Mouse (Mus musculus): ENCODE measurements around the gene Bpnt1. TPM values are rescaled to one million over a fixed set of nuclear protein-coding genes. Genes with fewer than 3 reads are reported as not detected.
"Not testable (repeated sequence)": the region's sequence is repeated elsewhere in the genome, so short reads cannot be mapped to it uniquely, and the experiment has no call there.

Bpnt1 gene
- total RNA-seq (2021), result 10 to 100 TPM; 69.0 to 75.9 TPM

GRCm38 (mm10) chr1:185331983-185332430 lies at the start of gene Bpnt1:
Gene Bpnt1 (plus strand): TSS chr1:185332149.
- peak; percentile 75 to 77 for DNase-seq (ENCODE audit: extremely low spot score in 1 of 2, low spot score in 1 of 2)

- DNase-seq (ENCODE audit: extremely low spot score in 1 of 2, low spot score in 1 of 2), result no peak
Measured at GRCm38 (mm10) chr1:185282846-185283245, 49.1 kb upstream of the Bpnt1 start.

- DNase-seq (ENCODE audit: extremely low spot score in 1 of 2, low spot score in 1 of 2), result no peak
Measured at GRCm38 (mm10) chr1:185283247-185283646, 48.7 kb upstream of the Bpnt1 start.

GRCm38 (mm10) chr1:185284740-185285139 lies 47.2 kb upstream of the Bpnt1 start:
- DNase-seq (ENCODE audit: extremely low spot score in 1 of 2, low spot score in 1 of 2), result peak in 1 of 2 experiments; percentile 36

- peak in 1 of 2 experiments; percentile 51 for DNase-seq (ENCODE audit: extremely low spot score in 1 of 2, low spot score in 1 of 2)
Measured at GRCm38 (mm10) chr1:185285171-185285570, 46.8 kb upstream of the Bpnt1 start.

GRCm38 (mm10) chr1:185287066-185287465 lies 44.9 kb upstream of the Bpnt1 start:
- DNase-seq (ENCODE audit: extremely low spot score in 1 of 2, low spot score in 1 of 2), result no peak

- no peak for DNase-seq (ENCODE audit: extremely low spot score in 1 of 2, low spot score in 1 of 2)
Measured at GRCm38 (mm10) chr1:185289231-185289630, 42.7 kb upstream of the Bpnt1 start.

- no peak for DNase-seq (ENCODE audit: extremely low spot score in 1 of 2, low spot score in 1 of 2)
Measured at GRCm38 (mm10) chr1:185291336-185291735, 40.6 kb upstream of the Bpnt1 start.

- DNase-seq (ENCODE audit: extremely low spot score in 1 of 2, low spot score in 1 of 2), result no peak
Measured at GRCm38 (mm10) chr1:185292646-185293360, 39.1 kb upstream of the Bpnt1 start.

GRCm38 (mm10) chr1:185296850-185297249 lies 35.1 kb upstream of the Bpnt1 start:
- no peak for DNase-seq (ENCODE audit: extremely low spot score in 1 of 2, low spot score in 1 of 2)

- DNase-seq (ENCODE audit: extremely low spot score in 1 of 2, low spot score in 1 of 2), result no peak
Measured at GRCm38 (mm10) chr1:185298496-185298895, 33.5 kb upstream of the Bpnt1 start.

GRCm38 (mm10) chr1:185302816-185303215 lies 29.1 kb upstream of the Bpnt1 start:
- DNase-seq (ENCODE audit: extremely low spot score in 1 of 2, low spot score in 1 of 2), result no peak

- no peak for DNase-seq (ENCODE audit: extremely low spot score in 1 of 2, low spot score in 1 of 2)
Measured at GRCm38 (mm10) chr1:185306836-185307235, 25.1 kb upstream of the Bpnt1 start.

GRCm38 (mm10) chr1:185307645-185308044 lies 24.3 kb upstream of the Bpnt1 start:
- DNase-seq (ENCODE audit: extremely low spot score in 1 of 2, low spot score in 1 of 2), result no peak

GRCm38 (mm10) chr1:185308334-185308733 lies 23.6 kb upstream of the Bpnt1 start:
- no peak for DNase-seq (ENCODE audit: extremely low spot score in 1 of 2, low spot score in 1 of 2)

- no peak for DNase-seq (ENCODE audit: extremely low spot score in 1 of 2, low spot score in 1 of 2)
Measured at GRCm38 (mm10) chr1:185308908-185309307, 23.0 kb upstream of the Bpnt1 start.

- no peak for DNase-seq (ENCODE audit: extremely low spot score in 1 of 2, low spot score in 1 of 2)
Measured at GRCm38 (mm10) chr1:185311949-185312348, 20.0 kb upstream of the Bpnt1 start.

- DNase-seq (ENCODE audit: extremely low spot score in 1 of 2, low spot score in 1 of 2), result no peak
Measured at GRCm38 (mm10) chr1:185314546-185314945, 17.4 kb upstream of the Bpnt1 start.

- DNase-seq (ENCODE audit: extremely low spot score in 1 of 2, low spot score in 1 of 2), result no peak
Measured at GRCm38 (mm10) chr1:185315846-185316568, 15.9 kb upstream of the Bpnt1 start.

GRCm38 (mm10) chr1:185327754-185328345 lies 4.1 kb upstream of the Bpnt1 start:
- DNase-seq (ENCODE audit: extremely low spot score in 1 of 2, low spot score in 1 of 2), result not testable (repeated sequence)
